Mouse (Mus musculus) telencephalon, adult 2 months (tissue): ENCODE results near the gene Golga2.

ENCODE experiments used
- DNase-seq: peaks from one replicate; pipeline ENCODE4 v3.0.0-alpha.2; 2011; ENCODE audit warnings: low read depth, low spot score

Gene Golga2

GRCm38 (mm10) chr2:32343351-32343671, 56.1 kb downstream of the Golga2 start:
- DNase-seq, result no peak

- DNase-seq, result no peak
Measured at GRCm38 (mm10) chr2:32344056-32344455, 56.9 kb downstream of the Golga2 start.

- DNase-seq, result no peak
Measured at GRCm38 (mm10) chr2:32344598-32345321, 57.6 kb downstream of the Golga2 start.

GRCm38 (mm10) chr2:32347019-32347418, 59.8 kb downstream of the Golga2 start:
- no peak for DNase-seq

- no peak for DNase-seq
Measured at GRCm38 (mm10) chr2:32348311-32348710, 61.1 kb downstream of the Golga2 start.

GRCm38 (mm10) chr2:32349625-32350255, 62.6 kb downstream of the Golga2 start:
- no peak for DNase-seq

- no peak for DNase-seq
Measured at GRCm38 (mm10) chr2:32350471-32351051, 63.4 kb downstream of the Golga2 start.

GRCm38 (mm10) chr2:32351471-32351961, 64.3 kb downstream of the Golga2 start:
- no peak for DNase-seq

GRCm38 (mm10) chr2:32352151-32353006, 65.2 kb downstream of the Golga2 start, which contains the start of gene Ciz1:
TSS of gene Ciz1 (plus strand) at chr2:32352327.
- no peak for DNase-seq

GRCm38 (mm10) chr2:32353007-32353542, 65.9 kb downstream of the Golga2 start, which contains the start of gene Dnm1:
TSS of gene Dnm1 (minus strand) at chr2:32353338.
- DNase-seq, result no peak

GRCm38 (mm10) chr2:32353836-32354235, 66.7 kb downstream of the Golga2 start:
- no peak for DNase-seq

- DNase-seq, result no peak
Measured at GRCm38 (mm10) chr2:32354336-32354895, 67.2 kb downstream of the Golga2 start.

- no peak for DNase-seq
Measured at GRCm38 (mm10) chr2:32356216-32356615, 69.0 kb downstream of the Golga2 start.
